Mouse (Mus musculus): Measurements from ENCODE around the gene Mrpl54. TPM values are rescaled to one million over a fixed set of nuclear protein-coding genes. Genes with fewer than 3 reads are reported as not detected.

The Mrpl54 gene
- polyA plus RNA-seq, 1 experiment from 2014 or later: 110 TPM

DNA sequence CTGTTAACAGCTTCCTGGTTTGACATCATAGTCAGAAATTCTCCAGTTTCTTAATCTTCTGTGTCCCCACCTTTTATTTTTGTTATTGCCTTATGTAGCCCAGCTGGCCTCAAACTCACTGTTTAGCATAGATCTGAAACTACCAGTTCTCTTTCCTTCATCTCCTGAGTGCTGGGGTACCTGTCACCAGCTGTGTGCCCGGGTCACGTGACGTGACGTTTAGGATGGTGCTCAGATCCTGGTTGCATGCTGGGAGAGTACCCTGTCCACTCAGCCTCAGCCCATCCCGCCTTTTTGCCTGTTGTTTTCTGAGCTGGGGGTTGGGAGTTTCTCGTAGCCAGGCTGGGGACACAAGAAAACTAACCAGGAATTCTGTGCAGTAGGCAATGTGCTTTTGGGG is 30.5 kb upstream of the Mrpl54 start:
- H3K27me3 ChIP-seq (ENCODE audit: insufficient read depth, low read length): no peaks in the 10 kb centered on the region
- H3K4me3 ChIP-seq (ENCODE audit: low read depth, low read length): no peak overlapping the region
- no peaks in the 10 kb centered on the region; the same call in 1 of the 2 replicates for H3K36me3 ChIP-seq (replicated peaks; ENCODE audit: insufficient read depth, low read length)
- WGBS (ENCODE audit: insufficient replicate concordance): 54% methylated on average over 6 of the region's 6 CpGs
- H3K4me2 ChIP-seq (ENCODE audit: low read depth, low read length): peak overlapping the region; percentile 52
- DNase-seq: no peak
- H3K9ac ChIP-seq (replicated peaks): peak overlapping the region; percentile 44; the same call in 1 of the 2 replicates
- H3K27ac ChIP-seq (ENCODE audit: low read depth): peak overlapping the region; percentile 95
- TF ChIP-seq EP300 (IDR thresholded peaks at IDR 0.05; ENCODE audit: low read depth): no peak
- no peak for ATAC-seq
- no peaks in the 10 kb centered on the region for H3K9me3 ChIP-seq (ENCODE audit: low read length)
- H3K4me1 ChIP-seq (ENCODE audit: insufficient read depth): peaks cover 85% of the 10 kb centered on the region

DNA sequence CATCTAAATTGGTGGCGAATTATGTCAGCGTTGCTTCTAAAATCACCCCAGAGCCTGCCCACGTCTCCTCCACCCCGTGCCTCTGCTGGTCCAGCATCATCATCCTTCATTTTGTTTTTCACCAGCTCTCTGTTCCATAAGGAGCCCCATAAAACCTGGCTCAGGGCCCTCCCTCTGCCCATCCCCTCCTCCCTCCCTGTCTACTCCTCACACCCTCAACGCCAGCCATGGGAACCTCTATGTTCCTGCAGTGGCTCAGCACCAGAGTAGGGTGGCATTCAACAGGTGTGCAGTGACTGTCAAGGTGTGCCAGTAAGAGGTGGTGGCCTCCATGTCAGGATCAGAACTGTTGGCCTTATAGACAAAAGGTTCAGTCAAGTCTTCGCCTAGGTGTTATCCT is 28.5 kb upstream of the Mrpl54 start:
- H3K36me3 ChIP-seq (replicated peaks; ENCODE audit: insufficient read depth, low read length): no peaks in the 10 kb centered on the region; the same call in 1 of the 2 replicates
- peaks cover 77% of the 10 kb centered on the region for H3K4me1 ChIP-seq (ENCODE audit: insufficient read depth)
- no peak for DNase-seq
- H3K9me3 ChIP-seq (ENCODE audit: low read length): no peaks in the 10 kb centered on the region
- 83% methylated on average over 6 of the region's 6 CpGs for WGBS (ENCODE audit: insufficient replicate concordance)
- no peak for ATAC-seq
- TF ChIP-seq CTCF (IDR thresholded peaks at IDR 0.05; ENCODE audit: low read depth): no peak
- TF ChIP-seq EP300 (IDR thresholded peaks at IDR 0.05; ENCODE audit: low read depth): no peak
- no peak overlapping the region for H3K27ac ChIP-seq (ENCODE audit: low read depth)
- H3K9ac ChIP-seq (replicated peaks): no peak overlapping the region; the same call in 1 of the 2 replicates
- no peaks in the 10 kb centered on the region for H3K27me3 ChIP-seq (ENCODE audit: insufficient read depth, low read length)
- H3K4me3 ChIP-seq (ENCODE audit: low read depth, low read length): no peak overlapping the region
- peak overlapping the region; percentile 96 for H3K4me2 ChIP-seq (ENCODE audit: low read depth, low read length)

DNA sequence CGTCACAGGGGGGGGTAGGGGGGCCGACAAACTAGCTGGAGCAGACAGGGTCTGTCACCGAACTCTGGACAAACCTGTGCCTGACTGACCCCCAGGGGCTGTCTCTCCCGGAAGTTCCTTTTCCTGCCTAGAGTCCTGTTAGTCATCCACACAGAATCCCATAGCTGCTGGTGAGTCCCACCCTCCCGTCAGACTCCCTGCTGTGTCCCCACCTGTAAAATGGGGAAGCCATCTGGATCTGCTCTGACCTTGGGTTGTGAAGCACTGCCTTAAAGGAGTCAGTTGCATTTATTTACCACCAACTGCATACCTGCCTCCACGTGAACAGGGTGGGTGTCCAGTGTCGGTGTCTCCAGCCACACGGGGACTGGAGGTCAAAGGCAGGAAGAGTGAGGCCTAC is 27.7 kb upstream of the Mrpl54 start:
- no peak for DNase-seq
- TF ChIP-seq CTCF (IDR thresholded peaks at IDR 0.05; ENCODE audit: low read depth) (no peak), EP300 (IDR thresholded peaks at IDR 0.05; ENCODE audit: low read depth) (no peak)
- Histone ChIP-seq H3K4me1 (ENCODE audit: insufficient read depth) (peaks cover 75% of the 10 kb centered on the region), H3K9me3 (ENCODE audit: low read length) (no peaks in the 10 kb centered on the region), H3K27ac (ENCODE audit: low read depth) (no peak overlapping the region), H3K4me3 (ENCODE audit: low read depth, low read length) (peak overlapping the region; percentile 72), H3K27me3 (ENCODE audit: insufficient read depth, low read length) (no peaks in the 10 kb centered on the region), H3K4me2 (ENCODE audit: low read depth, low read length) (peak overlapping the region; percentile 96), H3K36me3 (replicated peaks; ENCODE audit: insufficient read depth, low read length) (no peaks in the 10 kb centered on the region; the same call in 1 of the 2 replicates), H3K9ac (replicated peaks) (peak overlapping the region; percentile 73)
- WGBS (ENCODE audit: insufficient replicate concordance): 31% methylated on average over 8 of the region's 8 CpGs
- no peak for ATAC-seq

DNA sequence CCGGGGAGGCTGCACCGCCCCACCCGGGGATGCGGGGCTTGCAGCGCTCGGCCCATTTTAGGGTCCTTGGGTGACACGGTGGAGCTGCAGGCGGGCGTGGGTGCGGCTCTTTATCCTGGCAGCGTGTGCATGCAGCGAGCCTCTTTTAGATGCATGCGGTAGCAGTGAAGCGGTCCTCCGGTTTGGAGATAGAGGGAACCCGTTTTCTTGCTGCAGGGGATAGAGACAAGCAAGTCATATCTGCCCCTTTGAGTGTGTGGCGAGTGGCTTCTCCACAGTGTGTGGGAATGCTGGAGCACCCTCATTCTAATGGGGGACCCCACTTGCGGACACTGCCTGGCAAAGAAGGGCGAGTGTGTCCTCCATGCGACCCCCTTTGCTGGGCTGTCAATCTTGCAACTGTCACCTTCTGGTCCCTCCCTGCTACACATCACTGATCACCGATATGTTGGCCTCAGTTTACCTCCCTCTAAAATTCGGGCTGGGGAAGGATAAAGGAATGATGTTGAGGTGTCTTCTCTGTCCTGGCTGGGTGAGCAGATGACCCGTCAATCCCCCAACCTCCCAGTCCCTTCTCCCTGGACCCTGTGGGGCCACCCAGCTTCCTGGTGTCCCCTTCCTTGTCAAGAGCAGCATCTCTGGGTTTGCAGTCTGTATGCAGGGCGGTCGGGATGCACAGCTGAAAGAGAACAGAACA is 26.7 kb upstream of the Mrpl54 start:
- WGBS (ENCODE audit: insufficient replicate concordance): 3% methylated on average over 25 of the region's 25 CpGs
- H3K9me3 ChIP-seq (ENCODE audit: low read length): no peaks in the 10 kb centered on the region
- peak overlapping the region; percentile 72 for H3K4me3 ChIP-seq (ENCODE audit: low read depth, low read length)
- H3K27ac ChIP-seq (ENCODE audit: low read depth): peak overlapping the region; percentile 94
- DNase-seq: no peak
- H3K36me3 ChIP-seq (replicated peaks; ENCODE audit: insufficient read depth, low read length): no peaks in the 10 kb centered on the region; the same call in 1 of the 2 replicates
- TF ChIP-seq EP300 (IDR thresholded peaks at IDR 0.05; ENCODE audit: low read depth): no peak
- 0 out of 2 replicates have a peak, but pooled peaks have one; percentile 0 for TF ChIP-seq CTCF (IDR thresholded peaks at IDR 0.05; ENCODE audit: low read depth)
- peak overlapping the region; percentile 73 for H3K9ac ChIP-seq (replicated peaks)
- ATAC-seq: no peak; the same call in 1 of the 2 replicates
- no peaks in the 10 kb centered on the region for H3K27me3 ChIP-seq (ENCODE audit: insufficient read depth, low read length)
- H3K4me2 ChIP-seq (ENCODE audit: low read depth, low read length): peak overlapping the region; percentile 96
- peaks cover 68% of the 10 kb centered on the region for H3K4me1 ChIP-seq (ENCODE audit: insufficient read depth)

DNA sequence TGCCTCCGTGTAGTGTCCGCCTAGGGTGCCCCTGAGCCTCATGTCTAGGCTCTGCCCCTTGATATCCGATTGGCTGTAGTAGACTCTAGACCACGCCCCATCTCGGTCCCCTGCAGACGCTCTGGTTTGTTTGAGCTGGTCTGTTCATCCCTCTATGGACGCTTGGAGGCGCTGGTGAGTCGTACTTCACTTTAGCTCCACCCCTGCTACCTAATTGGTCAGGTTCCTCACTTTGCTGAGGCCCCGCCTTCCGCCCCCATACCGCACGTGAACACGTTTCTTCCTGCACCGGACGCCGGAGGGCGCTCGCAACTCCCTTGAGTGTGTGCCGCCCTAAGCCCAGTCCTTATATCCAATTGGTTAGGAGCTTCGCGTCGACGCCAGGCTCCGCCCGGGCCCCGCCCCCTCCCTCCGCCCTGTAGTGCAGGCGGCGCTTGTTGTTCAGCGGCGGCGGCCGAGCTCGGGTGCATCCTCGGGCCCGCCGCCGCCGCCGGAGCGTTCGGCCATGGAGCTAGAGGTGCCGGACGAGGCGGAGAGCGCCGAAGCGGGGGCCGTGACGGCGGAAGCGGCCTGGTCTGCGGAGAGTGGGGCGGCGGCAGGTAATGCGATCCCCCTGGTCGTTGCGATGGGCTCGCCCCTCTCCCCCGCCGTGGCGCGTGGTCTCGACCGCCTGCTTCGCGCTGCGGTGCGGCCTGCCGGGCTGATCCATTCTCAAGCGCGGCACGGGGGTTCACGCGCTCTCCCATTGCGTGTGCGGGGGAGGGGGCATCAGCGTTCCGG is 26.0 kb upstream of the Mrpl54 start, which contains the start of gene Pip5k1c:
Pip5k1c (plus strand) TSS at position 410 of the 780 bp plus-strand sequence.
- Histone ChIP-seq H3K9ac (replicated peaks) (peak within 1 kb of the TSS; percentile 73), H3K4me2 (ENCODE audit: low read depth, low read length) (peak within 1 kb of the TSS; percentile 96), H3K4me3 (ENCODE audit: low read depth, low read length) (peak within 1 kb of the TSS; percentile 72), H3K27me3 (ENCODE audit: insufficient read depth, low read length) (no peaks in the 10 kb centered on the region), H3K9me3 (ENCODE audit: low read length) (no peaks in the 10 kb centered on the region), H3K27ac (ENCODE audit: low read depth) (peak within 1 kb of the TSS; percentile 94), H3K4me1 (ENCODE audit: insufficient read depth) (peaks cover 61% of the 10 kb centered on the region), H3K36me3 (replicated peaks; ENCODE audit: insufficient read depth, low read length) (no peaks in the 10 kb centered on the region; the same call in 1 of the 2 replicates)
- DNase-seq (peak; percentile 100), ATAC-seq (peak; percentile 95)
- TF ChIP-seq EP300 (IDR thresholded peaks at IDR 0.05; ENCODE audit: low read depth): no peak; the same call in 1 of the 2 replicates
- TF ChIP-seq CTCF (IDR thresholded peaks at IDR 0.05; ENCODE audit: low read depth): peak; percentile 97
- WGBS (ENCODE audit: insufficient replicate concordance): under 1% methylated on average over 65 of the region's 80 CpGs
